20 mouse cellular contexts compared by ENCODE assay signal in the genomic region with DNA sequence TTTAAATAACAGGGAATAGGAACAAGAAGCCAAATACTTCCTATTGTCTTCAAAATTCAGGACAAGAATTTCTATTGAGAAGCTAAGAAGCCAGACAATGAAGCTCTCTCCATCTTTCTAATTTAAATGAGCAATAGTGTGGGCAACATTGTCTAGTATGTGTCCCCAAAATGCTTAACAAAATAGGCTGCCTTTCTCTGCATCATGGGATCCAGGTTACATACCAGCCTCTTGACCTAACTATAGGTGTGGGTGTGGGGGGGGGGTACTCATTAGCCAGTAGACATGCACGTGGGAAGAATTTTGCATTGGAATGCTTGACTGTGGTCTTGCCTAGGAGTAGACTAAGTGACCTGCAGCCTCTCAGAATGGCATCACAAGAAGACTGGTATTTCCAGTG.
"Had no signal": no experiment of that assay in that cellular context is flagged by ENCODE, and none has a peak within 500 bp of the region (broad histone marks: within the 10 kb centered on the region; RNA-seq: fewer than 3 reads in every experiment).

No protein-coding gene starts in this region.

- H3K4me3 ChIP-seq: heart, adult 2 months; heart, embryonic 10.5 days; heart, embryonic 12.5 days; hindbrain, embryonic 10.5 days; hindbrain, embryonic 12.5 days; intestine, embryonic 15.5 days; limb, embryonic 13.5 days; limb, embryonic 15.5 days; liver, embryonic 12.5 days had no signal

- H3K9ac ChIP-seq: heart, embryonic 12.5 days; hindbrain, embryonic 12.5 days; hindbrain, embryonic 14.5 days; intestine, embryonic 15.5 days; limb, embryonic 13.5 days; limb, embryonic 15.5 days; liver, embryonic 12.5 days; liver, embryonic 14.5 days had no signal

- DNase-seq: gastrocnemius, postnatal 14 days; gastrocnemius, postnatal 36 days; heart, adult 11 months; heart, adult 2 months; heart, postnatal 10 days; kidney, adult 8-10 months; kidney, postnatal 10 days; kidney, postnatal 25 days; layer of hippocampus, adult 9-11 months; left cerebral cortex, postnatal 4 days had no signal

- H3K27ac ChIP-seq: heart, adult 2 months; heart, embryonic 10.5 days; hindbrain, embryonic 10.5 days; hindbrain, embryonic 12.5 days; hindbrain, embryonic 14.5 days; intestine, embryonic 15.5 days; limb, embryonic 13.5 days; limb, embryonic 15.5 days; liver, embryonic 12.5 days; liver, embryonic 14.5 days had no signal

- H3K36me3 ChIP-seq: heart, embryonic 10.5 days; heart, embryonic 12.5 days; hindbrain, embryonic 10.5 days; hindbrain, embryonic 12.5 days; intestine, embryonic 15.5 days; limb, embryonic 13.5 days; limb, embryonic 15.5 days; liver, embryonic 12.5 days had no signal

- H3K9me3 ChIP-seq: heart, embryonic 10.5 days; heart, embryonic 12.5 days; hindbrain, embryonic 10.5 days; hindbrain, embryonic 12.5 days; intestine, embryonic 15.5 days; limb, embryonic 13.5 days; limb, embryonic 15.5 days; liver, embryonic 12.5 days had no signal

- H3K4me1 ChIP-seq: heart, embryonic 10.5 days; heart, embryonic 12.5 days; hindbrain, embryonic 10.5 days; hindbrain, embryonic 12.5 days; intestine, embryonic 15.5 days; limb, embryonic 13.5 days; limb, embryonic 15.5 days; liver, embryonic 12.5 days had no signal

- H3K27me3 ChIP-seq: heart, embryonic 12.5 days; hindbrain, embryonic 12.5 days; intestine, embryonic 15.5 days; limb, embryonic 13.5 days; limb, embryonic 15.5 days; liver, embryonic 12.5 days had no signal
